In genomic region chr17:35513886-35514285, GRCm38 (mm10) we compare ENCODE assay signal across 8 mouse cellular contexts. TPM values are rescaled to one million over a fixed set of nuclear protein-coding genes. Genes with fewer than 3 reads are reported as not detected.
A peak's percentile ranks its signal among the peaks of the same experiment; 100 is the strongest.
DNase-seq lines count a peak whose midpoint lies in the region; ATAC-seq and TF ChIP-seq lines count a peak whose summit lies in the region.
"Had no signal": no experiment of that assay in that cellular context is flagged by ENCODE, and none has a peak within 500 bp of the region (broad histone marks: within the 10 kb centered on the region; RNA-seq: fewer than 3 reads in every experiment).

No protein-coding gene starts in this region.

- peaks cover 27% of the 10 kb centered on the region for H3K36me3 ChIP-seq in ES-Bruce4 (ENCODE audit: control insufficient read depth, insufficient read depth, low read length, poor library complexity, severe bottlenecking)
- H3K36me3 ChIP-seq in heart, postnatal 0 days (replicated peaks; ENCODE audit: control insufficient read depth, insufficient read depth, low read length) = peaks cover 3% of the 10 kb centered on the region; the same call in 1 of the 2 replicates

- no peak for ATAC-seq in heart, postnatal 0 days (ENCODE audit: insufficient read depth, low read depth)

- H3K27ac ChIP-seq in ES-Bruce4 (ENCODE audit: insufficient read depth, low read length) = 0 out of 2 replicates have a peak overlapping the region, but pooled peaks have one; percentile 47
- no peak overlapping the region for H3K27ac ChIP-seq in heart, postnatal 0 days (ENCODE audit: low read depth)

- H3K27me3 ChIP-seq in ES-Bruce4 (ENCODE audit: control insufficient read depth, insufficient read depth, low read length, poor library complexity, severe bottlenecking) = no peaks in the 10 kb centered on the region
- H3K27me3 ChIP-seq in heart, postnatal 0 days (ENCODE audit: control insufficient read depth, insufficient read depth, low read length) = peaks cover 2% of the 10 kb centered on the region; the same call in 1 of the 2 replicates

- no peak overlapping the region for H3K4me2 ChIP-seq in heart, postnatal 0 days (ENCODE audit: low read depth, low read length)

- no peak for TF ChIP-seq POLR2A in ES-Bruce4 (IDR thresholded peaks at IDR 0.05; ENCODE audit: insufficient read depth, low read length)

- TF ChIP-seq EP300 in ES-Bruce4 (IDR thresholded peaks at IDR 0.05; ENCODE audit: insufficient read depth, low read depth, low read length) = no peak
- no peak for TF ChIP-seq EP300 in heart, postnatal 0 days (IDR thresholded peaks at IDR 0.05; ENCODE audit: low read depth)

- DNase-seq in R1 (ENCODE audit: low read depth, low spot score) = peak; percentile 91
- DNase-seq in embryo, embryonic 10.5 days (ENCODE audit: low spot score) = peak; percentile 87
- peak; percentile 21 for DNase-seq in heart, postnatal 0 days (ENCODE audit: low spot score)
- peak; percentile 50 to 52 for DNase-seq in layer of hippocampus, postnatal 14 days (ENCODE audit: low spot score in 2 of 2)
- DNase-seq in lung, postnatal 25 days (ENCODE audit: low spot score) = peak; percentile 76
- DNase-seq in spleen, postnatal 10 days (ENCODE audit: low spot score in 2 of 2) = peak; percentile 91 to 92

- H3K4me1 ChIP-seq in ES-Bruce4 (ENCODE audit: control insufficient read depth, insufficient read depth, low read length) = no peaks in the 10 kb centered on the region
- peaks cover 21% of the 10 kb centered on the region for H3K4me1 ChIP-seq in heart, postnatal 0 days (ENCODE audit: control insufficient read depth, insufficient read depth)

- no peaks in the 10 kb centered on the region for H3K9me3 ChIP-seq in ES-Bruce4 (replicated peaks; ENCODE audit: control insufficient read depth, insufficient read depth, low read length, poor library complexity, severe bottlenecking)
- no peaks in the 10 kb centered on the region for H3K9me3 ChIP-seq in heart, postnatal 0 days (replicated peaks; ENCODE audit: control insufficient read depth, low read length)
- H3K9me3 ChIP-seq: megakaryocyte, embryonic 14.5 days had no signal

- peak; percentile 70 for TF ChIP-seq CTCF in ES-Bruce4 (IDR thresholded peaks at IDR 0.05; ENCODE audit: low read depth, low read length)
- peak; percentile 70 for TF ChIP-seq CTCF in heart, postnatal 0 days (IDR thresholded peaks at IDR 0.05; ENCODE audit: low read depth)

- WGBS in heart, postnatal 0 days = 10% methylated on average over 2 of the region's 2 CpGs

- no peak overlapping the region for H3K9ac ChIP-seq in ES-Bruce4 (ENCODE audit: low read depth, poor library complexity, severe bottlenecking)
- no peak overlapping the region for H3K9ac ChIP-seq in heart, postnatal 0 days (replicated peaks; ENCODE audit: low read depth, low read length)

- no peak overlapping the region for H3K4me3 ChIP-seq in ES-Bruce4 (ENCODE audit: low read depth, low read length)
- no peak overlapping the region for H3K4me3 ChIP-seq in heart, postnatal 0 days (ENCODE audit: low read depth, low read length)
- H3K4me3 ChIP-seq: megakaryocyte, embryonic 14.5 days had no signal

RNA-seq across cellular contexts. Expression of gene Tcf19, which starts 2.7 kb away (rescaled TPM):
- 4.0 and 5.2 TPM in 2 replicates for polyA plus RNA-seq in ES-Bruce4 (2011; ENCODE audit: insufficient read depth, insufficient read length, low read depth, missing spikeins)
- total RNA-seq in heart, postnatal 0 days (2014; rRNA removed; ENCODE audit: low replicate concordance) = 58.8 and 68.0 TPM in 2 replicates
- 21.3 and 23.3 TPM in 2 replicates for polyA plus RNA-seq in heart, postnatal 0 days (2015; fragmentation: Nextera tagmentation; extraction: Ambion mirVana)
- total RNA-seq in layer of hippocampus, postnatal 14 days (2021) = 1 to 10 TPM; 5.3 to 6.5 TPM

RNA-seq across cellular contexts. Expression of gene Cchcr1, which starts 3.0 kb away (rescaled TPM):
- 13.4 and 15.3 TPM in 2 replicates for polyA plus RNA-seq in ES-Bruce4 (2011; ENCODE audit: insufficient read depth, insufficient read length, low read depth, missing spikeins)
- 4.8 and 30.8 TPM in 2 replicates for total RNA-seq in heart, postnatal 0 days (2014; rRNA removed; ENCODE audit: low replicate concordance)
- 4.5 and 4.8 TPM in 2 replicates for polyA plus RNA-seq in heart, postnatal 0 days (2015; fragmentation: Nextera tagmentation; extraction: Ambion mirVana)
- 1 to 10 TPM; 6.1 to 6.5 TPM for total RNA-seq in layer of hippocampus, postnatal 14 days (2021)

RNA-seq across cellular contexts. Expression of gene Pou5f1, which starts 8.1 kb away (rescaled TPM):
- polyA plus RNA-seq in ES-Bruce4 (2011; ENCODE audit: insufficient read depth, insufficient read length, low read depth, missing spikeins) = 397 and 429 TPM in 2 replicates
- total RNA-seq in heart, postnatal 0 days (2014; rRNA removed; ENCODE audit: low replicate concordance) = not detected in 2 replicates
- not detected in 2 replicates for polyA plus RNA-seq in heart, postnatal 0 days (2015; fragmentation: Nextera tagmentation; extraction: Ambion mirVana)
- under 1 TPM in 1 of 2 experiments, not detected in 1; 0.48 TPM for total RNA-seq in layer of hippocampus, postnatal 14 days (2021)

RNA-seq across cellular contexts. Expression of gene Psors1c2, which starts 19.1 kb away (rescaled TPM):
- 4.6 and 7.0 TPM in 2 replicates for polyA plus RNA-seq in ES-Bruce4 (2011; ENCODE audit: insufficient read depth, insufficient read length, low read depth, missing spikeins)
- total RNA-seq in heart, postnatal 0 days (2014; rRNA removed; ENCODE audit: low replicate concordance) = 1.3 TPM in 1 of 2 replicates, not detected in the other
- 0.14 TPM in 1 of 2 replicates, not detected in the other for polyA plus RNA-seq in heart, postnatal 0 days (2015; fragmentation: Nextera tagmentation; extraction: Ambion mirVana)
- under 1 TPM in 1 of 2 experiments, not detected in 1; 0.55 TPM for total RNA-seq in layer of hippocampus, postnatal 14 days (2021)

RNA-seq across cellular contexts. Expression of gene Cdsn, which starts 38.0 kb away (rescaled TPM):
- 0.33 TPM in 1 of 2 replicates, not detected in the other for polyA plus RNA-seq in ES-Bruce4 (2011; ENCODE audit: insufficient read depth, insufficient read length, low read depth, missing spikeins)
- total RNA-seq in heart, postnatal 0 days (2014; rRNA removed; ENCODE audit: low replicate concordance) = 0.23 and 0.89 TPM in 2 replicates
- 0.37 and 0.48 TPM in 2 replicates for polyA plus RNA-seq in heart, postnatal 0 days (2015; fragmentation: Nextera tagmentation; extraction: Ambion mirVana)
- total RNA-seq in layer of hippocampus, postnatal 14 days (2021) = under 1 TPM; 0.14 to 0.44 TPM

Comparison
In these comparisons a context has a peak if more than half of its experiments do, and no peak if none do; other contexts are left out.
1. DNase-seq: peak in every context shown above with its lines; median percentile 92 in spleen, postnatal 10 days; 91 in R1; 87 in embryo, embryonic 10.5 days; 76 in lung, postnatal 25 days; 51 in layer of hippocampus, postnatal 14 days; 21 in heart, postnatal 0 days.